Mouse (Mus musculus): ENCODE data around the gene Zfp663. TPM values are rescaled to one million over a fixed set of nuclear protein-coding genes. Genes with fewer than 3 reads are reported as not detected.
A peak's percentile ranks its signal among the peaks of the same experiment; 100 is the strongest.

Gene Zfp663
- total RNA-seq (2021), result under 1 TPM; 0.59 to 0.79 TPM

DNA sequence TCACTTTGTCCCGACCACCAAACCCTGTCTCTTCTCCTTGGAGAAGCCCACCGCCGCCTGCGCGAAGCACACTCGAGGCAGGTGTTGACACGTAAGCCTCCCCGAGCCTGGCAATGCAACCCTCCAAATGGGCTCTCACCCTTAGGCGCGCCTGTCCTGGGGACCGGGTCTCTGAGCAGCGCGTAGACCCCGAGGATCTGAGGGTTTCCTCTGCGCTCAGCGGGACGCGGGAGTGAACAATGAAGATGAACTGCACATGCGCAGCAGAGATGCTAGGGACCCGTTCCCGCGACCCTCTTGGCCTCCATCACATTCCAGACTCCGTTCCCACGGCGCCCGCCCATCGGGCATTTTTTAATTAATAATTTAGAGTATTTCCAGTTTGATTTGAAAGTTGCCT is at the start of gene Zfp663:
Gene Zfp663, minus strand, starts transcription at position 234 of the 400 bp plus-strand sequence.
- intact Hi-C loops (cut with DNase I), result no loop called here

DNA sequence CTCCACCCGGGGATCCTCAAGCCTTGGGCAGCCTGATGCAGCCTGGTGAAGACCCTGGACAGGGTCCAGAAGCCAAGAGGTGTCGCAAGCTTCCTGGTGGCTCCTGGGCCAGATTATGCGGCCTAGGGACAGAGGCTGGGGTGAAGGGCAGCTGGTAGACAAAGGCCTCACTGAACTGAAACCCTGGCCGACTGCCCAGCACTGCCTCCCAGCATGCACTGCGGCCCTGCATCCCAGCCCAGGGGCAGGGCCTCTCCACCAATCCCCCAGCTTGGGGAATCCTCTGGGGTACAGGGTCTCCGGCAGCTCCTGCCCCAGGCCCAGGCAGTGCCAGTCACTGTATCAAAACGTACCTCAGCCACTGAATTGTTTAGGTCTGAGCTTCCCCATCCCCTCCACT is 48.8 kb upstream of the Zfp663 start:
- intact Hi-C loops (cut with DNase I), result no loop called here

More for the DNA sequence above, at the start of gene Zfp663:
- no peak for DNase-seq (ENCODE audit: extremely low spot score in 1 of 2, low spot score in 2 of 2)

DNA sequence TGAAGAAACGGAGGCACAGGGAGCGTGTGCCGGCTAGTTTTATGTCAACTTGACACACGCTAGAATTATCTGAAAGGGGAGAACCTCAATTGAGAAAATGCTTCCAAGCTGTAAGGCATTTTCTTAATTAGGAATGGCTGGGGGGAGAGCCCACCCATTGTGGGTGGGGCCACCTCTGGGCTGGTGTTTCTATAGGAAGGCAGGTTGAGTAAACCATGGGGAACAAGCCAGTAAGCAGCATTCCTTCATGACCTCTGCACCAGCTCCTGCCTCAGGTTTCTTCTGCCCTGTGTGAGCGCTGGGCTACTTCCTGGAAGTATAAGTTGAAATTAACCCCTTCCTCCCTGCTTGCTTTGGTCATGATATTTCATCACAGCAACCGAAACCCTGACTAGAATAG is 47.3 kb upstream of the Zfp663 start:
- intact Hi-C loops (cut with DNase I), result no loop called here
- DNase-seq (ENCODE audit: extremely low spot score in 1 of 2, low spot score in 2 of 2), result no peak

More for the DNA sequence above, 48.8 kb upstream of the Zfp663 start:
- DNase-seq (ENCODE audit: extremely low spot score in 1 of 2, low spot score in 2 of 2), result peak; percentile 50 to 84

DNA sequence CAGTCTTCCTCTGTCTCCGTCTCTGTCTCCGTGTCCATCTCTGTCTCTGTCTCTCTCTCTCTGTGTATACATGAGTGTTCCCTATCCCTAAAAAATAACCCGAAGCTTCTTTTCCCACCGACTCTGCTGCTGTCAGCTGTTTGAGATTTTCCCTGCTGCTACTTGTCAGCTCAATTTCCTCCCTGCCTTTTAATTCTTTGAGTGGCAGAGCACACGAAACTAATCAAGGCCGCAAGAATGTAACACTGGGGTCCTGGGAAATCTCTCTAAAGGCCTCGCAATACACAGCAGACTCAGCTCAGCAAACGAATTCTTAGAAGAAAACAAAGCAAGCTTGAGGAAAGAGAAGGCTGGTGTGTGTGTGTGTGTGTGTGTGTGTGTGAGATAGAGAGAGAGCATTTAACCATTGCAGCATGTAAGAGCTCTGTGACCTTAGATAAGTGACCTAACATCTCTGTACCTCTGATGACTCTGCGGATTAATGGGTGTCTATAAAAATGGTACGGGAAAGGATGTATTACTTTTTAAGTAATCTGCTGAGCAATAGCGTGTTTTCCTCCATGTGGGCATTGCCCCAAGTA is 46.7 kb upstream of the Zfp663 start:
- DNase-seq (ENCODE audit: extremely low spot score in 1 of 2, low spot score in 2 of 2), result no peak
- intact Hi-C loops (cut with DNase I), result no loop called here

DNA sequence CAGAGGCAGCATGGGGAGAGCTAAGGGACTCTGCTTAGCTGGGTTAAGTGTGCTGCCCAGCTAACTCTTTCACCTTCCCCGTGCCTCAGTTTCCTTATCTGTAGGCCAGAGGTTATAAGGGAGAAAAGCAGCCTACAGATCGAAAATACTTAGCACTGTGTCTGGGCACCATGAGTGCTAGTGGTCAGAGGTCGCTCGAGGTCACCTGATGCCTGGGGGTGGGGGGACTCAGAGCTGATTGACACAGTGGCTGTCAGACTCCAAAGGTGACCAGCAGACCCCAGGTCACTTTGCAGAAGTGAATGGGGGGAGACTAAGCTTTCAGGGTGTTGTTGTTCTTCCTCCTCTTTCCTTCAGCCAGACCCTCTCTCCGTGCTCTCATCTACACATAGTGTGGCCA is 45.8 kb upstream of the Zfp663 start:
- DNase-seq (ENCODE audit: extremely low spot score in 1 of 2, low spot score in 2 of 2), result no peak
- intact Hi-C loops (cut with DNase I), result no loop called here

DNA sequence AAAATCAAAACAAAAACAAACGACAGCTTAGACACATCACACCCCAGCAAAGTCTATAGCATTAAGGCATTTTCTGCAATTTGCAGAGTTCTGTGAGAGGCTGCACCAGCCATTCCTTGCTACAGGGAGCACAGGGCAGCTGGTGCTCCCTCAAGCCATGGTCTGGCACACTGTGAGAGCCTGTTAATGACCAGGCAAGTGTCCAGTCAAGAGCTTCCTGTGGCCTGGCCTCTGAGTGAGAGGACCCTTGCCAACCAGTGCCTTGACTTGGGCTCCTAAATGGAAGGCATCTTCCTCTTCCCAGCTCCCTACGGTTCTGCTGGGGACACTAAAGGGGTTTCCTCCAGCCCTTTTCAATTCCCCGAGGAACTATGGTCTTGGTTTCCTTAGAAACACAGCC is 45.4 kb upstream of the Zfp663 start:
- DNase-seq (ENCODE audit: extremely low spot score in 1 of 2, low spot score in 2 of 2), result no peak

DNA sequence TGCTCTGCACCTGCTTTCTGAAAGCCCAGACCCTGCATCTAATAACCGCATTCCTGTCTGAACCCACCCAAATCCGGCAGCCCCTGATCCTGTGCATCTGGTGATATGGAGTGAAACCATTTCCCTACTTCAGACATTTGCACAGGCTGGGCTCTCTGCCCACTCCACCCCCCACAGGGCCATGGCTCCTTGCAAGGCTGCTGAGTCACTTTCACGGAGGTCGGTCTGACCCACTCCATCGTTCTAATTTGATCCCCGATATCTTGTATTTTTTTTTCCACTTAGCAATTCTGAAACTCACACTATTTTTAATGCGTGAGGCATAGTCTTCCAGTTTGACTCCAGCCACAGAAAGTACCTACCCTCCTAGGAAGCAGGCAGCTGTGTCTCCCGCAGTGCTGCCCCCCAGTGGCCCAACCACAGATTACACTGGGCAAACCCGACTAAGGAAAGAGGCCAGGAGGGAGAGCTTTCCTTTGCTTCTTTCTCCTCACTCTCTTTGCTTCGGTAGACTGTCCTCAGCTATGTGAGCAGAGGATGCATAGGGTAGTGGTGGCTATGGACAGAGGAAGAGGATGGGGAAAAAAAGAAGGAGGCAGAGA is 39.3 kb upstream of the Zfp663 start:
- DNase-seq (ENCODE audit: extremely low spot score in 1 of 2, low spot score in 2 of 2), result peak; percentile 27 to 70
- intact Hi-C loops (cut with DNase I), result no loop called here

More for the DNA sequence above, 45.4 kb upstream of the Zfp663 start:
- intact Hi-C loops (cut with DNase I), result no loop called here

DNA sequence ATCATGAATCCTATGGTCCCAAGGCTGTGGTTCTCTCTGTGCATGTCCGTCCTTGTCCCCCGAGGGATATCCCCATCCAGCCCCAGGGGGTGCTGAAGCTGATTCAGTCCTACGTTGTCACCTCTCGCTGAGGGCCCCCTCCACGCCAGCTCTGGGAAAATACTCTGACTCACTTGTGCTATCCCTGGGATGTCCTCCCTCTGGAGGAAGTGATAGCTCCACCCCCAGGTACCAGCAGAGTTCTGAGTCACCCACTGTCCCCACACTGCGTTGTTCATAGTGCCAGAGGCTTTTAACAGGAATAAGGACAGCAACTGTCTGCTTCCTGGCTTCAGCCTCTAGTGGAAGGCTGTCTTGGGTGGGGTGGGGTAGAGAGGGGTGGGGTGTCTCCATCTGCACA is 36.8 kb upstream of the Zfp663 start:
- peak in 1 of 2 experiments; percentile 52 for DNase-seq (ENCODE audit: extremely low spot score in 1 of 2, low spot score in 2 of 2)

DNA sequence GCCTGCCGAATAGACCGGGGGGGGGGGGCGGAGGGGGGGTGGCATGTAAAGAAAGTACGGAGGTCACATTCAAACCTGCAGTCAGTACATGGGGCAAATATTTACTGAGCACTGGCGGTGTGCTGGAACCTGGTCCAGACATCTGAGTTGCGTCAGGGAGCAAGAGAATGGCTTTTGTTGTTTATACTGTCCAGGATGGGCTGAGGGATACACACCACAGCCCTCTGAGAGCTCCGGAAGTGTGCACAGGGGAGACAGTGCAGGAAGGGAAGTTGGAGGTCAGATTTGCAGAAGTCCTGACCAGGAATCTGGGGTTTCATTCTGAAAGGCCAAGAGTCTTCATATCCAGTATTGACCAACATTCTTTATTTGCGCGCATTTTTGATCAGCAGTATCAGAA is 36.4 kb upstream of the Zfp663 start:
- DNase-seq (ENCODE audit: extremely low spot score in 1 of 2, low spot score in 2 of 2), result no peak
- intact Hi-C loops (cut with DNase I), result no loop called here

More for the DNA sequence above, 36.8 kb upstream of the Zfp663 start:
- intact Hi-C loops (cut with DNase I), result no loop called here

DNA sequence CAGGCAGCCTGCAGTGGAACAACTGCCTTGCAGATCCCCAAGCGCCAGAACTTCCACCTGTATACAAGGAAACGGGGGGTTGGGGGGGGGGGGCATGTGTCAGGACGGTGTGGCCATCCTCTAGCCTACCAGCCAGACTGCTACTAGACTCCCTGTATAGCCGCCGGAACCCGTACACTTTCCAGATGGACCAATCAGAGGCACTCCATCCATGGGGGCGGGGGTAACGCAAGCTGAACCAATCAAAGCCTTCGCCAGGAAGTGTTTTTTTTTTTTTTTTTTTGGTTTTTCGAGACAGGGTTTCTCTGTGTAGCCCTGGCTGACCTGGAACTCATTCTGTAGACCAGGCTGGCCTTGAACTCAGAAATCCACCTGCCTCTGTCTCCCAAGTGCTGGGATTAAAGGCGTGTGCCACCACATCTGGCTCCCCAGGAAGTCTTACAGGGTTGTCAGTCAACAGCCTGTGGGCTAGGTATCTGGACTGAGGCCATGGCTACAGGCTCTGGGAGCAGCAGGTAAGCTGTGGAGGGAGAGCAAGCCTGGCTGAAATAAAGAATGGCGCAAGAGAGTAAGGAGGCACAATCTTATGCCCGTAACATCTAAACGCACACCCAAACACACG is 29.7 kb upstream of the Zfp663 start:
- intact Hi-C loops (cut with DNase I), result no loop called here
- no peak for DNase-seq (ENCODE audit: extremely low spot score in 1 of 2, low spot score in 2 of 2)

DNA sequence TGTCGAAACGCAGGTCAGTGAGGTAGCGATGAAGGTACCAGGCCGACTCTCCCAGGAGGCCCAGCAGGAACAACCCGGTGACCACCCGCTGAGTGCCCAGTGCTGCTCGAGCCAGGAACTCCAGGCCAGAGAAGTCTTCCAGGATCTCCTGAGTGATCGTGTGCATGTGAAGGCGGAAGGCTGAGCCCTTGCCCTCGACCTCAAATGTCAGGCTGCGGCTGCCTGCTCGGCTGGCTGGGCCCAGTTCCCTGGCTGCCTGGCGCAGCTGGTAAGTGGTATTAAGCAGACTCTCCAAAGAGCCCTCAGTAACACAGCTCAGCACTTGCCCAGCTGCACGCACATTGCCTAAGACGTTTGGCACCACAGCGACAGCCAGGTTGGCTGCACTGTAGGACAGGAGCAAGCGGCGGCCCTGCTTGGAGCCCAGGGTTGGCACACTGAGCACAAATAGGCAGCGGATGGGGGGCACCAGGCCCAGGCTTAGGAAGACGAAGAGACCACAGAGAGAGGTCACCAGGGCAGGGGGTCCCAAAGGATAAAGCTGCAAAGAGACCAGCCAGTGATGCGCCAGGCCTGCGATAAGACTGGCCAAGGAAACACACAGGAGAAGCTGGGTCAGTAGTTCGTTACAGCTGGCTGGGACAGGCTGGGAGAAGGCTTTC is 29.1 kb upstream of the Zfp663 start:
- intact Hi-C loops (cut with DNase I), result no loop called here
- DNase-seq (ENCODE audit: extremely low spot score in 1 of 2, low spot score in 2 of 2), result peak in 1 of 2 experiments; percentile 36

DNA sequence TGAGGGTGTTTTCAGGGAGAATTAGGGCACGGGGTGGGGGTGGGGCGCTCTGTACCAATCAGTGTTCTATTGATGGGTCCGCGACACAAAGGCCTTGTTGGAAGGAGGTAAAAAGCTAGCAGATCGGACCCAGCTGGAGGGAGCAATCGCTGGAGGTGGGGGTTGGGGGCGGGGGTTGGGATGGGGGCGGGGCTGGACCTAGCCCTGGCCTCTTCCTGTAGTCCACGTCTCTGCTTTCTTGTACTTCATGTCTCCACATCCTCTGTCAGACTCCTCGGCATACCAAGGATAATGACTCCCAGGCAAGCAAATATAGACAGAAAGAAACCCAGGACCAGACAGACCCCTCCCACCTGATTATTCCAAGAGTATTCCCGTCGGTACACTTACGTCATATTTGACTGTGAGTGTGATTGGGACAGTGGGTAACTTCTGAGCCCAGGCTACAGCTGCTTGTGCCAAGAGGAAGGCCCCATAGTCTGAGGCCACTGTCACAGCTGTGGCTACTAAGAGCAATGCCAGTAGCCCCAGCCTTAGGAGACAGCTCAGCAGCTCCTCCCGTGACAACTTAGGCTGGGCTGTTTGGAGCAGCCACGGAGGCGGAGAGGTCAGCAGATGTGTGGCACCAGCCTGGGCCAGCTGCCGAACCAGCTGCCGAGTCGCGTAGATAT is 28.4 kb upstream of the Zfp663 start:
- intact Hi-C loops (cut with DNase I), result no loop called here
- DNase-seq (ENCODE audit: extremely low spot score in 1 of 2, low spot score in 2 of 2), result no peak

DNA sequence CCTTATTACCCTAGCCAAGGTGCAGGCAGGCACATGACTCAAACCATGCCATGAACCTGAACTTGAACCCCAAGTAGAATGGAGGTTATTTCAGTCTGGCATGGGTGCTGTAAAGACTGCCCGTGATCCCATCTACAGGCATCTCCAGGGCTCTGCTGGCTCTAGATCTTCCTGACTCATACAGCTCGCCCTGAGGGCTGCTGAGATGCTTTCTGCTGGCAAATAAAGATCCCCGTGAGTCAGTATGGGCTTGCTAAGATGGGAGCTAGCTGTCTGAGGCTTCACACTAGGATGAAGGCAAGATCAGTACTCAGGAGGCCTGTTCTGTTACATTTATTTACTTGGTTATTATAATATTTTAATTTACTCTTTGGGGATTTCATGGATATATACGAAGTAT is 23.6 kb upstream of the Zfp663 start:
- intact Hi-C loops (cut with DNase I), result loop anchor here (5.0 kb wide), 1 partner anchor 95 kb away; no protein-coding TSS in a partner anchor
- no peak for DNase-seq (ENCODE audit: extremely low spot score in 1 of 2, low spot score in 2 of 2)

DNA sequence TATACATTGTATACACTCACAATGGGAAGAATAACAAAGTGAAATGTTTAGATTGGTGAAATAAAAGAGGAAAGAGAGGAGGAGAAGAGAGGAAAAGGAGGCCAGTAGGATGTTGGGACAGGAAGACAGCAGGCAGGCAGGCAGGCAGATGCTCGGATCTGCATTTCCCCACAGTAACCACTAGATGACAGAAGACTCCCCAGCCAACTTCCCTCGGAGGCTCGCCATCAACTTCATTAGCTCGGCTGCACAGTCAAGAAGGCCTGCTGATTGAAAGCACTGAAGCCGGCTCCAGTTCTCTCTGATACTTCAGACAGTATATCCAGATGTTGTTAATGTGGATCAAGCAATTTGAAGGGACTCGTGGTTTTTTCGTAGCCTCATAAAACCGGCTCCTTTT is 23.0 kb upstream of the Zfp663 start:
- intact Hi-C loops (cut with DNase I), result loop anchor here (5.0 kb wide), 1 partner anchor 96 kb away; no protein-coding TSS in a partner anchor
- DNase-seq (ENCODE audit: extremely low spot score in 1 of 2, low spot score in 2 of 2), result peak; percentile 66 to 71

DNA sequence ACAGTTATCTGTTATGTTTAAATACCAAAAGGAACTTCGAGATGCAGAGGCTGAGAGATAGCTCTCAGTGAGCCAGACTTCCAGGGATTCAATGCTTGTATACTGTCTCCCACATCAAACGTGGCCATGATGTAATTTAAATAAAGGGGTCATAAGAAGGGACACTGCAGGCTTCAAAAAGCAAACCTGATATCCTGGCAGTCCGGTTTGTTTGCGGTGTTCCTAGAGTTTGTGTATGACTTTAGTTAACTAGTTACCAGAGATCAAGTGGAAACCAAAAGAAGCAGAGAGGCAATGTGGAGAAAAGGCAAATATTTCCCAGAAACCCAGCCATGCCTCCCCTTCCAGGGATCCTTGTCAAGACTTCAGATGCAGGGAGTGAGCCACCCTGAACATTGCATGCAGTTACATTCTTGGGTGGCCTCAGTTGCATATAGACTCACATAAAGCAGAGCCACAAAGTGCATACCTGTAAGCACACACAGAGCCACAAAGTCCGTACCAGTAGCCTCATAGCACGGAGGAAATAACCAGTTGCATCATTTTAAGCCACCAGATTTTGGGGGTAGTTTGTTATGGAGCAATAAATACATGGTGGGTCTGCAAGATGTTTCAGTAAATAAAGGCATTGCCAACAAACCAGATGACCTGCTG is 20.9 kb upstream of the Zfp663 start:
- intact Hi-C loops (cut with DNase I), result no loop called here
- DNase-seq (ENCODE audit: extremely low spot score in 1 of 2, low spot score in 2 of 2), result no peak

DNA sequence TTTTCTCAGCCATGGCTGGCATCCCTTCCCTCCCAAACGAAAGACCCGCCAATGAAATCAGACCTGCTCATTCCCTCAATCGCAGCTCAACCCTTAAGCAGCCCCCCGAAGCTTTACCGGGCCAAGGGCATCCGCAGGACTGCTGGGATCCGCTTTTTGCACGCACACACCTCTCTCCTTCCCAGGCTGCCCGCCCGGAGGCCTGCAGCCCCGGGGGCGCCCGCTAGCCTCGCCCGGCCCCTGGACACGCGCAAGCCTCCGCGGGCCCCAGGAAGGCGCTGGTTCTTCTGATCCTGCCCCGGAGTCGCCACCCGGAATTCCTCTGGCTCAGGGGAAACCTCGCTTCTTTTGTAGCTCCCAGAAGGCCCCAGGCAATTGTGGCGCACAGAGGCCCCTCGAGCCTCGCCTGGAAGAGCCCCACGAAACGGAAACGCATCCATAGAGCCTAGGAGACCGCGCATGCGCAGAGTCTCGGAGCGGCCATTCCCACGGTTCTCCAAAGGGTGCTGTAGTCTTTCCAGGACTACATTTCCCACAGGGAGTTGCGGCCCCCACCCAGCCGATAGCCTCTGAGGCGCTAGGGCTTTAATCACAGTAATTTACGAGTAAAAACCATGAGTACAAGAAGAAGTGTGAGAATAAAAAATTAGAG is 19.4 kb upstream of the Zfp663 start, which contains the start of gene Zfp334:
Gene Zfp334, minus strand, starts transcription at position 416 of the 652 bp plus-strand sequence.
- intact Hi-C loops (cut with DNase I), result no loop called here
- DNase-seq (ENCODE audit: extremely low spot score in 1 of 2, low spot score in 2 of 2), result peak; percentile 97

DNA sequence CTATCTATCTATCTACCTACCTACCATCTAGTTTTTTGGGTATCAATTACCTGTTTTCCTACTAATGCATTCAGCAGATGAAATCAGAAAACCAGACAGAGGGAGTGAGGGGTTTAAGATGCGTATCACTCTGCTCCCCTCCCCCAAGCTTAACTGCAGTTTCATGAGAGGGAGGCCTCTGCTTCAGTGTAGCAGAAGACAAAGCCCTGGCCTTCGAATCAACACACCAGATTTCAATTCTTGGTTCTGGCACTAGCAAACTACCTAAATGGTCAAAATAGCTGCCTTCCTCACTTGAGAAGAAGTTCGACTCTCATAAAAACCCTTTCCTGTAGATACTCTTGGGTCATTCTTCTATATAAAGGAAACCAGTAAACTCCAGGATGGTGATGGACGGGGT is 18.8 kb upstream of the Zfp663 start:
- DNase-seq (ENCODE audit: extremely low spot score in 1 of 2, low spot score in 2 of 2), result no peak
- intact Hi-C loops (cut with DNase I), result no loop called here

DNA sequence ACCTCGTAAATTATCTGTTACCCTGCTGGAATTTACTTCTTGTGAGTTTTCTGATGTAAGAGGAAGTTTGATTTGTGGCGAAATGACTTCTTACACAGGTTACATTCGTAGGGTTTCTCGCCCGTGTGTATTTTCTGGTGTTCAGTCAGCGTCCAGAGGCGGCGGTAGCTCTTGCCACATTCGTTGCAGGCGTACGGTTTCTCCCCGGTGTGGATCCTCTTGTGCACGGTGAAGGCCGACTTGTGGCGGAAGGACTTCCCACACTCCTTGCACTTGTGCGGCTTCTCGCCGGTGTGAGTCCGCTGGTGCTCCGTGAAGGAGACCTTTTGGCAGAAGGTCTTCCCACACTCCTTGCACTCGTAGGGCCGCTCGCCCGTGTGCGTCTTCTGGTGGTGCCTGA is 11.5 kb upstream of the Zfp663 start:
- intact Hi-C loops (cut with DNase I), result no loop called here
- DNase-seq (ENCODE audit: extremely low spot score in 1 of 2, low spot score in 2 of 2), result no peak
